Mouse (Mus musculus) thymus, postnatal 10 days (tissue): ENCODE results near the gene Fbln2.
"Not testable (repeated sequence)": the region's sequence is repeated elsewhere in the genome, so short reads cannot be mapped to it uniquely, and the experiment has no call there.

ENCODE experiments used
- DNase-seq, 2 experiments: peaks; one replicate each; pipeline ENCODE4 v3.0.0; 2021; ENCODE audit warnings: low spot score in 2 of 2

Gene Fbln2

DNA sequence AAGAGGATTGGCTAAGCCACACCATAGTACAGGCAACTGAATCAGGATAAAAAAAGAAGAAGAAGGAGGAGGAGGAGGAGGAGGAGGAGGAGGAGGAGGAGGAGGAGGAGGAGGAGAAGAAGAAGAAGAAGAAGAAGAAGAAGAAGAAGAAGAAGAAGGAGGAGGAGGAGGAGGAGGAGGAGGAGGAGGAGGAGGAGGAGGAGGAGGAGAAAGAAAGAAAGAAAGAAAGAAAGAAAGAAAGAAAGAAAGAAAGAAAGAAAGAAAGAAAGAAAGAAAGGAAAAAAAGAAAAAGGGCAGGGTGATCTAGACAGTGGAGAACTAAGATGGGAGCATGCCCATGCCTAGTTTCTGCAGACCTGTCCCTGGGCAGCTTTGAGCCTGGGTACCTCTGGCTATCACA, at the start of gene Fbln2:
Fbln2 (plus strand) TSS at position 301 of the 400 bp plus-strand sequence.
- DNase-seq = not testable (repeated sequence)

DNA sequence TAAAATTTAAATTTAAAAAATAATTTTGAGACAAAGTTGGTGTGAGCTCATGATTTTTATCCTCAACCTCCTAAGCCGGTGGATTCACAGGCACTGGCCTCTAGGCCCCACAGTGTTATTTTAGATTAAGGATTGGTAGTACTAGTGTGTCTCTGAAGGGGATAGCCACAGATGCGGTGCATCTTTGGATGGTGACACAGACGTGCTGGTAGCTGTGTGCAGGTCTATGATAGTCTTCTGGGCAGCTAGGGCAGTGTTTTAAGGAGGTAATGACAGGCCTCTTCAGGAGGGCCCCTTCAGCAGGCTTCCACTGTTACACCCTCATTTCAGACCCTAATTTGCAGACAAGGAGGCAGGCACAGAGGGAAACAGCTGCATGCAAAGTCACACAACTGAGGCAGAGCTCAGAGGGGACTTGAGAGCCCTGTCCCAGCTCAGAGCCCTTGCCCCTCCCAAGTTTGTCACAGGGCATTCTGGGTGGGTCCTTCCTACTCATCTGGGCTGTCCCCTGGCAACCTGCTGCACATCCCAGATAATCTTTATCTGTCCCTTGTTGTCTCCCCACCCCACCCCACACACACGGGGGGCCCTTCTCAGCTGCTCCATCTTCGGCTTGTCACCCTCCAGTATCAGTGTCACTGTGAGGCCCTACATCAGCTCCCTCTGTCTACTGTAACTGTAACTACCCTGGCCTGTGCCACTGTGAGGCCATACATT, 48.9 kb upstream of the Fbln2 start:
- no peak for DNase-seq

DNA sequence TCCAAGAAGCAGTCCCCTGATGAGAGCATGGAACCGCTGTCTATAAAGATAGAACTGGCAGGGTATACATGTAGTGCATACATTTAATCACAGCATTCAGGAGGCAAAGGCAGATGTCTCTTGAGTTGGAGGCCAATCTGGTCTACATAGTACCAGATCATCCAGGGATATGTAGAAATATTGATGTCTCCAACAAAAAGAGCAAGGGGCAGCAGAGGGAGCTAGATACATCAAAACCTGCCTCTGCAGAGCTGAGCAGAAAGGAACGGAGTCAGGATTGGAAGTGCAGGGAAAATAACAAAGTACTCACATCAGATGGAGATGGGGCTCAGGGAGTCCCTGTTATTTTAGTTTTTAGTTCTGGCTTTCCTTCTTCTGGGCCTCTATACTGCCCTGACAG, 47.7 kb upstream of the Fbln2 start:
- DNase-seq = no peak

DNA sequence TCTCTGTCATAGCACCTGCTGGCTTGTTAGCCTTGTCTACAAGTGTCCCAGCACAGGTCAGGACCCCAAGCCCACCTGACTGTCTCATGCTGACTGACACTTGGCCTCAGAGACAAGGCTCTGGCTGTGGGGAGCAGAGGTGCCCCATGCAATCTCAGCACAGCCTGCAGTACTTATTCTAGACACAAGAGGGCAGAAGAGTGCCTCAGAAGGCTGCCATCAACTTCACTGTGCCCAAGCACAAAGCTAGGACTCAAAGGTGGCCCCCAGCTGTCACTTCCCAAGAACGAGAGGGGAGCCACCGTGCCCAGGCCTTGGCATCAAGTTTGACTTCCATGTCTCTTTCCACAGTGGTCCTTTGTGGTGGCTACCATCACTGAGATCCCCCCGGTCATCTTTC, 47.0 kb upstream of the Fbln2 start:
- peak; percentile 49 to 79 for DNase-seq

DNA sequence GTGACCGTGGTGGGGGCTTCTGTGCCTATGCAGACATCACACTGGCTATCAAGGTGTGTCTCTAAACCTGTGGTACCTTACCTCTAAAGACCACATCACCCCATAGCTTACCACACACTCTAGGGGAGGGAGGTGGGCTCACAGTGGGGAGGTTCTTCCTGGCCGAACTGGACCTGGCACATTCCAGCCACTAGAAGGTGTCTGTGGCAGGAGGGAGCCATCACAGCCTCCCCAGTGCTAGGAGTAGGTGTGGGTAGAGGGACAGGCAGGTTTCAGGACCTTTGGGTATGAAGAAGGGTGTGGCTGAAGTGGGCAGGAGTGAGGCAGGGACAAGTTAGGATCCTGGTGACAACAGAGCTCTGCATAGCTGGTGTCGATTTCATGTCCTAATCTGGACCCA, 44.4 kb upstream of the Fbln2 start:
- no peak for DNase-seq

DNA sequence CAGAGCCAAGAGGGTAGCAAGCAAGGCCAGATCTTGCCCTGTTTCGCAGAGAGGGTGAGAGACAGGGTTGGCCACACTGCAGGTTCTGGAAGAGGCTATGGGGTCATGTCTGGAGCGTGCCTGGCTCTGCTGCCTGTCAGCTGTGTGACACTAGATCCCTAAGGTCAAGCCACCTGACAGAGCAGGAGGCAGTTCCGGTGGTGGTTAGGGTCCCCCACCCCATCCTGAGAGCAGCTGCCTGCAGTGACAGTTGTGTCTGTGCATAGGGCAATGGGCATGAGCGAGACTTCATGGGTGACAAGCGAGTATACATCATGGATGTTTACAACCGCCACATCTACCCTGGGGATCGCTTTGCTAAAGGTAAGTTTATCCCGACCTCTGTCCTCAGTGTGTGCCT, 43.1 kb upstream of the Fbln2 start:
- no peak for DNase-seq

DNA sequence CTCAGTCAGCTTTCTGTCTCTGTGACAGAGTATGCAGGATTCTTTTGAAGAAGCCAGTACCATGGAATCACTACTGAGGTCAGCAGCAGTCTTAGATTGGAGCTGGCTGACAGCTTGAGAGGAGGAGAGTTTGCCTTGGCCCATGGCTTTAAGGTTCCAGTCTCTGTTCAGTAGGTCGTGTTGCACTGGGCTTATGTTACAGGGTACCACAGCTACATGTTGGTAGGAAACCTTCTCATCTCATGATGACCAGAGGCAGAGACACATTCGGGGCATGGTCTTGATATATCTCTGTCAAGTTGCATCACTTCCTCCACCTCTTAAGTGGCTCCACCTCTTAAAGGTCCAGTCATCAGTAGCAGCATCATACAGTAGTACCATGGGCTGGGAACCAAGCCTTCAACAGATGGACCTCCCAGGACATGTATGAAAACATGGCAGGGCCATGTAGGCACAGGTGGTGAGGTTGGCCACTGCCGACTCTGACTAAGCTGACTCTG, 40.8 kb upstream of the Fbln2 start:
- DNase-seq = no peak

DNA sequence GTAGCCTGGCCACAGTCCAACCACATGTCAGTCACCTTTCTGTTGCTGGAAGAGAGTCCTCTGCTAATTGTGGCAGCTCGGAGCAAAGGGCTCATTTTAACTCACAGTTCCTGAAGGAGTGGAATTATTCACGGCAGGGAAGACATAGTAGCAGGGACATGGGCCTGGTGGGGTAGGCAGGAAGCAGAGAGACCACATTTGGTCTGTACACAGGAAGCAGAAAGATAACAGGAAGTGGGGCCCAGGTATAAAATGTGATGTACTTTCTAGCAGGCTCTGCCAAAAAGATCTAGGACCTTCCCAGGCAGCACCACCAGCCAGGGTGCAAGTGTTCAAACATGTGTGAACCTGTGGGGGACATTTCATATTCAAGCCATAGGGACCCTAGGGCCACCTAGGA, 39.9 kb upstream of the Fbln2 start:
- DNase-seq = no peak

DNA sequence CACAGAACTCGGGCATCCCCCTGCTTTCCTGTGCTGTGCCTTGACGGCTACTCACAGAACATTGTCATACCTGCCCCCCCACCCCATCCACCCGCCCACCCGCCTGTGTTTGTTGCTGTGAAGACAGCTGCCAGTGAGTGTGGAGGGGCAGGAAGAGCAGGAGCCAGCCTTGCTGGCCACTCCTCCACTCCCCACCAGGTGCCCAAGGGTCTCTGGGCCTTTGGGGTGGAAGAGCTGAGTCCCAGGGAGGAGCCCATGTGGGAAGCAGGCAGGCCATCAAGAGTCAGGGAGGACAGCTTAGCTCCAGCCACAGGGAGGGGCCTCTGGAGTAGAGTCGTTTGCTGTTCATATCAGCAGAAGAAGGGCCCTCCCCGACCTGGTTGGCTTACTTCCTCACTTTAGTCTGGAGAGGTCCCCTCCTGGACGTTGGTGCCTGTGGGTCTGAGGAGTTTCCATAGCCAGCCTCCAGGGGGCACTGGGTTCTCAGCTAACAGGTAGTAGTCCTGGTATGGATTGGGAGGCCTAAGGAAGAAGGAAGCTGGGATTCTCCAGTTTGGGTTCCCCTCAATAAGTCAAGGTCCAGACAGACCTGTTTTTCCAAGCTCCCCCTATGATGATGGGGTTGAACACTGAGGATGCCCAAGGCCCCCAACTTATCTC, 38.9 kb upstream of the Fbln2 start:
- peak in 1 of 2 experiments; percentile 22 for DNase-seq

DNA sequence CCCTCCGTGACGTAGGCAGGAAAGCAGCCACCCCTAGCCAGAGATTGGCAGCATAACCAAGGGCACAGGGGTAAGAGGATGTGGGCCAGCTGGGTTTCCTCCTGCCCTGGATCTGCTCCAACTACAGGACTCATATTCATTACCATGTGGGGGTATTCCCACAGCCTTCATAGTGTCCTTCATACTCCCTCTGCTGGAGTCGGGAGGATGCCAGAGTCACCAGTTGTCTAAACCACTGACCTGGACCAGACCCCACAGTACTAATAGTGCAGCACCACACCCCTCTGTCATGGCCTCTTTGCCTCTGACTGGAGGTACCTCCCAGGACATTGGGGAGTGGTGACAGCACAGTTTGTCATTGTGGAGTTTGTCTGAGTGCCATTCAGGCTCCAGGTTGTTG, 38.0 kb upstream of the Fbln2 start:
- no peak for DNase-seq

DNA sequence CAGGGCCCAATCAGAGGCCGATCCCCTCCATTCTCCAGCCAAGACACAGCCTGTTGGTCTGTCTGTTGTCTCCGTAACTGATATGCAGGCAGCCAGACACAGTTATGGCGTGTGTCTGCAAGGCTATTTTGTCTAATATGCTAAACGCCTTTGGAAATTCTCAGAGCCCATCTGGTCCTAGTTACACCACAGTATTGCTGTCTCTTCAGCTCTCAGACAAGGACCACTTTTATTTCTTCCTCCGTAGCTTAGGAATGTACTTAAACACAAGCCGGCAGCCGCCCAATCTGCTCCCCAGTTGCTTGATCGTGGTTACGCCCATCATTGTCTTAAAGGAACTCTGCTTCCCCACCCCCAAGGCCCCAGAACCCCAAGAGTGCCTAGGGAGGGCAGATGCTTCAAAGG, 31.5 kb upstream of the Fbln2 start:
- no peak for DNase-seq

DNA sequence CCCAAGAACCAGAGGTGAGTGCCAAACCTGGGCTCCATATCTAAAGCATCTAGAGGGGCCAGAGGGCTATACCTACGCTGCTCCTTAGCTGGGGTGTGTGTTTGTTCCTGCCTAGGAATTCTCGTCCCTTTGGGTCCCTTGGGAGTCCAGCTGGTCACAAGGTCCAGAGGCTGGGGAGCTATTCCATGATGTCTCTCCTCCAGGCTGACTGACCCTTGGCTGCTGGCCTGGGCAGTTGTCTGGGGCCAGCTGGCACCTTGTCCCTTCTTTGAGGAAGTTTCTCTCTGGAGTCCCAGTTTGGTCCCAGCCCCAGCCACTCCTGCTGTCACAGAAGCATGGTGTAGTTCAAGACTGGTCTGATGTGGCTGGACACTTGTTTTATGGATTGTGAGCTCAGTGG, 30.9 kb upstream of the Fbln2 start:
- DNase-seq = no peak

DNA sequence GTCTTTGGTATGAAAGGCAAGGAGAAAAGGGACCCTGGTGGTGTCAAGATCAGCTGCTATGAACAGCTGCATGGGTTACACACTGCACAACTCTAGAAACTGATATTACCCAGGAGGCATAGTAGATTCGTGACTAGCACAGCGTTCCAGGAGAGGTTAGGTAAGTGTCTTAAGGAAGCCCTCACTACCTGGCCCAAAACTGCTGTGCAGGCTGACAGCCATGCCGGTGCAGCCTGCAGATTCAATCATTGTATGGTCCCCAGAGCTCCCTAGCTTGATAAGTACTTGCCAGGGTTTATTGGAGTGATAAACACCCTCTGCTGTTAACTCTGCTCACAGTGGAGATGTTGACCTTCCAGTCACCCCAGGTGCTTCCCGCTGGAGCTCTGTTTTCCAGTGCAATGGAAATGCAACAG, 30.2 kb upstream of the Fbln2 start:
- no peak for DNase-seq

DNA sequence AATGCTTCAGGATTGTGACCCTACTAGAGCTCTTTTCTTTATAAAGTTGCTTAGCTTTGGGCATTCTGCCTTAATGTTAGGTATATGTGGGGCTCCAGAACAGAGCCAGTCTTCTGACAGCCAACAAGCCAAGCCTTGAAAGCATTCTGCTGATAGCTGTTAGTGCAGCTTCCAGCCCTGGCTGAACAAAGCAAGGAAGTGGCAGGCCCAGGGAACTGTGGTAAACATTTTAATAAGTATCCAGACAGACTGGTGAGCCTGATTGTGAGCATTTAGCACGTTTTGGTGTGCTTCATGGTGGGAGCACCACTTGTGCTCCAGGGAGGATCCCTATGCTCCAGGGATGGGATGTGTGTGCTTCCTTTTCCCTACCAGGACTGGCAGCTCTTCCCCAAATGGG, 29.2 kb upstream of the Fbln2 start:
- DNase-seq = no peak

DNA sequence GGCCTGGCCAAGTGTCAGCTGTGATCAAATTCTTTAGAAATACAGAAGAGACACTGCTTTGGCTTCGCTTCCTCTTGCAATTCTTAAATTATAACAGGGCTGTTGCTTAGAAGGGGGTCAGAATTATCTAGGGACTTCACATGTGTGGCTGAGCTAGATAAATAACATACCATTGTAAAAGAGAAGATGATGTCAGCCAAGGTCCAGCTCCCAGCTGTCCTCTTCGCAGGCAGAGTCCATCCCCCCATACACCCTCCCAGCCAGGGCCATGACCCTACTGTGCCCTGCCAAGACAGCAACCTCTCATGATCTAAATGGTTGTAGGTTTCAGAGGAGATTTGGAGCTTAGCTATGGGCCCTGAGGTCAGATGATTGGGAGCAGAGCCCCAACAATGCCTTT, 28.3 kb upstream of the Fbln2 start:
- DNase-seq = no peak

DNA sequence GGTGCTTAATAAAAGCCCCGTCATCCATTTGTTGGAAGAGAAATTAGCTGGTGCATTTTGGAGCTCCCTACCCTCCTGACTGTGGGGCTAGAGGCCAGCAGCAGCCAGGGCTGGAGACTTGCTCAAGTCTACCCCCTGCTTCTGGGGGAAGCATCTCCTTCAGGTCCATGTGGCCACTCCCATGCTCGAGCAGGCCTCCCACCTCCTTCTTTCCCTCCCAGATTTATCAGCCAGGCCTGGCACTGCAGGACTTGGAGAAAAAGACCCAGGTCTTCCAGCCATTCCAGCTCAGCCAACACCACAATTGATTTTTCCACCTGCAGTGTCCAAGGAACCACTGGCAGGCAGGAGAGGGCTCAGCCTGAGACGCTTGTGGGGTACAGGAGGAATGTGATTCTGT, 27.5 kb upstream of the Fbln2 start:
- no peak for DNase-seq

DNA sequence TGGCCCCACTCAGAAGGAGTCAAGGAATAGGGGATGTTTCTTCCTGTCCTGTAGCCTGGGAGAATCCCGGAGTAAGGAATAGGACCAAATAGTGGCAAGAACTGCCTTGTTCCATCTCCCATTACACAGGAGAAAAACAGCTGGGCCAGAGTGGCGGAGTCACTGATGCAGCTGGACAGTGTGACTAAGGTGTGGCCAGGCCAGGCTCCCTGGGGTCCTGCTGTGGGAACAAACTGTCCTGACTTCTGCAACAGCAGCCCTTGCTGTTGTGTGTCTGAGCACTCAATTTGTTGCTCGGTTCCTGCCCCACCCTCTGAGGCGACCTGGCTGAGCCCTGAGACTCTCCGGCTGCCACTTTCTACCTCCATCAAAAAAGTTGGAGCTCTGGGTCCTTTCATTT, 26.8 kb upstream of the Fbln2 start:
- DNase-seq = no peak

DNA sequence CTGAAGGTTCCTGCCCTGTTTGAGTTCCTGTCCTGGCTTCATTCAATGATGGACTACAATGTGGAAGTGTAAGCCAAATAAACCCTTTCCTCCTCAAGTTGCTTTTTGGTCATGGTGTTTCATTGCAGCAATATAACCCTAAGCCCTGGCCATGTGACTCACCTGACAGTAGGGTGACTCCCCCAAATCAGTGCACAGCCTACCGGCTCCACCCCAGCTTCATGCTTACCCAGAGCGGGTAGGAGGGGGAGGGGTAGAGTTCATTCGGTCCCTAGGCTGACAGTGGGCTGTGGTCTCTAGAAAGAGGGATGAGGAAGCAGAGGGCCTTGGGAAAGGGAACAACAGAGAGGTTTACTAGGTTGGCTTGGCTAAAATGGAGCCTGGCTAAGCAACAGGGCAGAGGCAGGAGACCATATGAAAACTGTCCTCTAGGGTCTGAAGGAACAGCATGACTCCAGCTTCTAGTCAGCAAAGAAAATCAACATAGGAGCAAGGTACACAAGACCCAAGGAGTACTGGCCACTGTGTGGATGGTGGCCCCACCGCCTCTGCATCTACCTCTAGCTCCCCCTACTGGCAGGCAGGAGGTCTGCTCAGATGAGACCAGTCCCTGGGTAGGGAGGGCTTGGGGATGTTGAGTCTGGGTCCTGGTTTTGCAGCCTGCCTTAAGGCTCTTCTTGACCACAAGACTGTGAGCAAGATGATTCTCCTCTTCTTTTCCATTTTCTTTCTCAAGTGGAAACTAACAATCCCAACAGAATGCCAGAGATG, 25.9 kb upstream of the Fbln2 start:
- DNase-seq = peak; percentile 9 to 65

DNA sequence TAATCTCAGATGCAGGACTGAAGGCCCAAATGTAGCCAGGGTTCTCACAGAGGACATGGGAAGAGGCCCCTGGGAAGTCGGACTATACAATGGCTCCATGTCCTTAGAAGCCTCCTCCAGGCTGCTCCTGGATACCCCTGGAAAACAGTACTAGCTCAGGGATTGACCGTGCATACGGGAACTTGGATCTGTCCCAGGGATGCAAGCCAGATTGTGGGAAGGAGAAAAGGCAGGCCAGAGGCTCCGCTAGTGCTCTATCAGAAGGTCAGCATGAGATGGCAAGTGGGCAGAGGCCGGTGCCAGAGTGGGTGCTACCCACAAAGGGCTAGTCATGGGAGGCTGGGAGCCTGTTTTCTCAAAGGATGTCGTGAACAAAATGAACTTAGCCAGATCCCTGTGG, 25.3 kb upstream of the Fbln2 start:
- no peak for DNase-seq

DNA sequence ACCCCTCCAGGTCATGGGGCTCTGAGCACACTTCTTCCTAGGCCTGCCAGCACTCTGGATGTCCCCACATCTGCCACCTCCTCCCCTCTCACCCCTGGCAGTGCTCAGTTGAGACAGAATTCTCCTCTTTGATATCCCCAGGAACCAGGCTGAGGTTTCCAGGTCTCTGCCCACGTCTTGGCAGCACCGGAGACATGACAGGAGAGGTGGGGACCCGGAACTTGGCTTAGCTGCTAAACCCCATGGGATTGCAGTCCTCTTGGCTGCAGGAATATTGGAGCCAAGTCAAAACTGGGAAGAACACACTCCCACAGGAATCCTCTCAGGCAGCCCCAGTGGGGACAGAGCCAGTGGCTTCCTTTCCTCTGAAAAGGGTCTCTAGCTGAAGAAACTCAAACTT, 24.4 kb upstream of the Fbln2 start:
- DNase-seq = no peak

DNA sequence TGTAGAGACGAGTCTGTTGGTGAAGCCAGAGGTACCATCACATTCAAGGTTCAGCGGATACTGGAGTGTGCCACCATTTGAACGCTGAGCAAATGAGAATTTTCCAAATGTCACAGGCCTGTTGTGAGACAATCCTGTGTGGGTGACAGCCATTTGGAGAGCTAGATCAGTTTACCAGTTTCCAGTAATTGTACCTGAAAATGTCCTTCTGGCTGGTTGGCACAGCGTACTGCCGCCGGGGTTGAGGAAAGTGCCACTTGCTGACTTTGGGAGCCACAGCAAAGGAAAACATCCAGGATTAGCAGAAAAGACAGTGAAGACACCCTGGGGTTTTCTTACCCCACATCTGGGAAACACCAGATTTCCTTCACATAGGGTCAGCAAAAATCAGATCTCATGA, 22.3 kb upstream of the Fbln2 start:
- no peak for DNase-seq

DNA sequence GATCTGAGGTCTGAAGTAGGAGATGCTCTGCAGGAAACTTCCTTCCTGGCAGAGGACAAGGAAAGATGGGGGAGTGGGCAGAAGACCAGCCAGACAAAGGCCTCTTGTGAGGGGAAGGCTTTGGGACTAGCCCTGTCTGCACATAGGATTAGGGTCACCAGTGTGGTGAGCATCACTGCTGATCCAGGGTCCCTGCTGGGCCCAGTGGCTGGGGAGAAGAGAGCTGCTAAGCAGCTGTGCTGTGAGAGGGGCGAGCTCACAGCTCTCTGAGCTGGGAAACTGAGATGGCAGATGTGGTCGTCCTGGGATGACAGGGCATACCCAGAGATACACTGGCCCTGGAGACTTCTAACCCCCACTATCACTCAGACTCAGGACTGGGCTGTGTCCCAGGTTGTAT, 20.8 kb upstream of the Fbln2 start:
- DNase-seq = no peak

DNA sequence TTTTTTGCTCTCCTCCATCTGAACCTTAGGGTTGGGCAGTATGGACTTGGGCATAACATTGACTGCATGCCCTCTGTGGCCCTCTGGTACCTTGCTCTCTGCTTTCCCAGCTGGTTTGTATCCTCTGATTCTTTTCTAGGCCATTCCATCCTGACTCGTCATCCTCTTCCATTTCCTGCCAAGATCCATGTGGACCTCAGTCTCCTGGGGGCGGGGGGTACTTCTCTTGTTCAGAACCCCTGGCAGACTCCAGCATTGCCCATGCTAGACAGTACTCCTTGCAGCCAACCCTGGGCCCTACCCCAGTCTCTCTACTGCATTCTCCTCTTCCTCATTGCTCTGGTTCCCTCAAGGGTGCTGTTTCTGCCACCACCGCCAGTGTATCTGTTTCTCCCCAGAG, 19.8 kb upstream of the Fbln2 start:
- no peak for DNase-seq
